Mouse (Mus musculus) heart, embryonic 15.5 days (tissue): ENCODE measurements around the gene Cldn3. TPM values are rescaled to one million over a fixed set of nuclear protein-coding genes. Genes with fewer than 3 reads are reported as not detected.
"Not testable (repeated sequence)": the region's sequence is repeated elsewhere in the genome, so short reads cannot be mapped to it uniquely, and the experiment has no call there.

Source experiments
- ATAC-seq: fragments of 200-750 bp; cut with Nextera tagmentation; replicated peaks from 2 replicates; pipeline ENCODE4 v1.8.0; 2017; ENCODE audit warnings: low read depth, moderate TSS enrichment; ENCODE audit not compliant: insufficient number of reproducible peaks, insufficient read depth, low FRiP score
- H3K27ac ChIP-seq: fragments of 300-500 bp; sonication (generic); 2 replicates; pipeline ENCODE4 v1.5.1; 2015; ENCODE audit warnings: mild to moderate bottlenecking, inconsistent platforms
- H3K27me3 ChIP-seq: fragments of 300-500 bp; sonication (generic); 2 replicates; pipeline ENCODE4 v1.6.1; 2015; ENCODE audit warnings: inconsistent platforms
- H3K36me3 ChIP-seq: fragments of 300-500 bp; sonication (generic); 2 replicates; pipeline ENCODE4 v1.6.1; 2015; ENCODE audit warnings: mild to moderate bottlenecking, inconsistent platforms
- H3K4me1 ChIP-seq: fragments of 300-500 bp; sonication (generic); replicated peaks from 2 replicates; pipeline ENCODE4 v1.6.1; 2015; ENCODE audit warnings: inconsistent platforms
- H3K4me2 ChIP-seq: fragments of 300-500 bp; sonication (generic); 2 replicates; pipeline ENCODE4 v1.6.1; 2015; ENCODE audit warnings: inconsistent platforms, mild to moderate bottlenecking, moderate library complexity
- H3K4me3 ChIP-seq: fragments of 300-500 bp; sonication (generic); 2 replicates; pipeline ENCODE4 v1.5.1; 2015; ENCODE audit warnings: mild to moderate bottlenecking, inconsistent platforms
- H3K9ac ChIP-seq: fragments of 300-500 bp; sonication (generic); 2 replicates; pipeline ENCODE4 v1.6.1; 2015; ENCODE audit warnings: mild to moderate bottlenecking, inconsistent platforms
- H3K9me3 ChIP-seq: fragments of 300-500 bp; sonication (generic); replicated peaks from 2 replicates; pipeline ENCODE4 v1.6.1; 2016; ENCODE audit warnings: inconsistent platforms
- whole genome bisulfite sequencing: fragments of 180-500 bp; shearing (Covaris S2); methylation state at CpG from one replicate; pipeline ENCODE4 v1.1.7; 2015; ENCODE audit warnings: mixed read lengths; 5-methylcytosine and 5-hydroxymethylcytosine counted together
- polyA plus RNA-seq: library from polyadenylated mRNA; unstranded; fragments of >200 nt; fragmentation: Nextera tagmentation; extraction: Ambion mirVana; gene quantifications from 2 replicates; pipeline ENCODE4 v1.2.1, GENCODE M21; 2015

The Cldn3 gene
- 7.7 and 18.1 TPM in 2 replicates for polyA plus RNA-seq

- peak within 1 kb of the TSS; percentile 64 for H3K4me2 ChIP-seq
- peaks cover 61% of the 10 kb centered on the region for H3K27me3 ChIP-seq
- peaks cover 19% of the 10 kb centered on the region for H3K4me1 ChIP-seq
- 2% methylated on average over 25 of the region's 25 CpGs for WGBS
- H3K9me3 ChIP-seq = no peaks in the 10 kb centered on the region
- peak within 1 kb of the TSS; percentile 35 for H3K4me3 ChIP-seq
- peak; percentile 43; the same call in 1 of the 2 replicates for ATAC-seq
- no peak within 1 kb of the TSS for H3K27ac ChIP-seq
- no peaks in the 10 kb centered on the region for H3K36me3 ChIP-seq
- H3K9ac ChIP-seq = peak within 1 kb of the TSS; percentile 10; the same call in 1 of the 2 replicates
Measured at GRCm38 (mm10) chr5:134985633-134986297, at the start of gene Cldn3. Cldn3 (plus strand) TSS chr5:134986214.

- Histone ChIP-seq H3K9me3 (no peaks in the 10 kb centered on the region), H3K4me1 (0 out of 2 replicates have a peak, but pooled peaks cover 5% of the 10 kb centered on the region), H3K4me3 (no peak overlapping the region), H3K9ac (no peak overlapping the region), H3K4me2 (no peak overlapping the region), H3K27ac (no peak overlapping the region), H3K27me3 (no peaks in the 10 kb centered on the region), H3K36me3 (no peaks in the 10 kb centered on the region)
- WGBS = 80% methylated on average over 6 of the region's 6 CpGs
- ATAC-seq = no peak
Measured at GRCm38 (mm10) chr5:134936626-134937185, 49.3 kb upstream of the Cldn3 start.

GRCm38 (mm10) chr5:134939069-134939468, 46.9 kb upstream of the Cldn3 start:
- no peak for ATAC-seq
- Histone ChIP-seq H3K27ac (no peak overlapping the region), H3K27me3 (no peaks in the 10 kb centered on the region), H3K4me3 (no peak overlapping the region), H3K9ac (no peak overlapping the region), H3K4me2 (no peak overlapping the region), H3K36me3 (no peaks in the 10 kb centered on the region), H3K9me3 (no peaks in the 10 kb centered on the region), H3K4me1 (no peaks in the 10 kb centered on the region)
- WGBS = 84% methylated on average over 3 of the region's 3 CpGs

GRCm38 (mm10) chr5:134939554-134939953, 46.5 kb upstream of the Cldn3 start:
- not testable (repeated sequence) for H3K36me3 ChIP-seq, ATAC-seq, H3K9me3 ChIP-seq, H3K4me2 ChIP-seq, H3K4me1 ChIP-seq, H3K27me3 ChIP-seq, H3K9ac ChIP-seq, H3K4me3 ChIP-seq, H3K27ac ChIP-seq
- 67% methylated on average over 2 of the region's 7 CpGs for WGBS

- peaks cover 14% of the 10 kb centered on the region for H3K27me3 ChIP-seq
- WGBS = 77% methylated on average over 14 of the region's 14 CpGs
- no peaks in the 10 kb centered on the region for H3K9me3 ChIP-seq
- H3K4me3 ChIP-seq = no peak overlapping the region
- H3K27ac ChIP-seq = no peak overlapping the region
- H3K36me3 ChIP-seq = no peaks in the 10 kb centered on the region
- no peak overlapping the region for H3K4me2 ChIP-seq
- H3K9ac ChIP-seq = no peak overlapping the region
- H3K4me1 ChIP-seq = peaks cover 7% of the 10 kb centered on the region
- ATAC-seq = no peak
Measured at GRCm38 (mm10) chr5:134941472-134942209, 44.4 kb upstream of the Cldn3 start.

GRCm38 (mm10) chr5:134942740-134943139, 43.3 kb upstream of the Cldn3 start:
- Histone ChIP-seq H3K27ac (no peak overlapping the region), H3K36me3 (no peaks in the 10 kb centered on the region), H3K27me3 (peaks cover 24% of the 10 kb centered on the region), H3K9me3 (no peaks in the 10 kb centered on the region), H3K4me3 (no peak overlapping the region), H3K4me2 (no peak overlapping the region), H3K4me1 (peaks cover 18% of the 10 kb centered on the region), H3K9ac (no peak overlapping the region)
- ATAC-seq = no peak
- WGBS = 55% methylated on average over 2 of the region's 2 CpGs

GRCm38 (mm10) chr5:134944179-134944578, 41.8 kb upstream of the Cldn3 start:
- no peak for ATAC-seq

GRCm38 (mm10) chr5:134945266-134945959, 40.6 kb upstream of the Cldn3 start:
- H3K27ac ChIP-seq = no peak overlapping the region
- H3K36me3 ChIP-seq = no peaks in the 10 kb centered on the region
- H3K27me3 ChIP-seq = peaks cover 24% of the 10 kb centered on the region
- H3K9ac ChIP-seq = no peak overlapping the region
- peak overlapping the region; percentile 28; the same call in 1 of the 2 replicates for H3K4me3 ChIP-seq
- 50% methylated on average over 18 of the region's 19 CpGs for WGBS
- no peak for ATAC-seq
- H3K4me2 ChIP-seq = peak overlapping the region; percentile 39; the same call in 1 of the 2 replicates
- no peaks in the 10 kb centered on the region for H3K9me3 ChIP-seq
- H3K4me1 ChIP-seq = peaks cover 23% of the 10 kb centered on the region

More at GRCm38 (mm10) chr5:134944179-134944578, 41.8 kb upstream of the Cldn3 start:
- no peak overlapping the region for H3K27ac ChIP-seq
- peaks cover 23% of the 10 kb centered on the region for H3K4me1 ChIP-seq
- H3K27me3 ChIP-seq = peaks cover 24% of the 10 kb centered on the region
- H3K9me3 ChIP-seq = no peaks in the 10 kb centered on the region
- no peak overlapping the region for H3K9ac ChIP-seq
- no peaks in the 10 kb centered on the region for H3K36me3 ChIP-seq
- H3K4me3 ChIP-seq = no peak overlapping the region
- WGBS = 65% methylated on average over 5 of the region's 5 CpGs
- no peak overlapping the region for H3K4me2 ChIP-seq

GRCm38 (mm10) chr5:134946063-134946856, 39.8 kb upstream of the Cldn3 start:
- 30% methylated on average over 43 of the region's 43 CpGs for WGBS
- Histone ChIP-seq H3K4me2 (peak overlapping the region; percentile 39), H3K27me3 (peaks cover 25% of the 10 kb centered on the region)

GRCm38 (mm10) chr5:134946857-134947255, 39.2 kb upstream of the Cldn3 start, which contains the start of gene Cldn4:
Cldn4 (minus strand) TSS chr5:134946934.
- no peaks in the 10 kb centered on the region for H3K9me3 ChIP-seq
- peak within 1 kb of the TSS; percentile 28 for H3K4me3 ChIP-seq
- H3K27ac ChIP-seq = no peak within 1 kb of the TSS; the same call in 1 of the 2 replicates
- no peaks in the 10 kb centered on the region for H3K36me3 ChIP-seq
- peaks cover 35% of the 10 kb centered on the region for H3K4me1 ChIP-seq
- peak within 1 kb of the TSS; percentile 39 for H3K4me2 ChIP-seq
- no peak within 1 kb of the TSS for H3K9ac ChIP-seq
- 14% methylated on average over 11 of the region's 11 CpGs for WGBS
- H3K27me3 ChIP-seq = peaks cover 27% of the 10 kb centered on the region
- ATAC-seq = no peak

More at GRCm38 (mm10) chr5:134946063-134946856, 39.8 kb upstream of the Cldn3 start:
- Histone ChIP-seq H3K4me3 (peak overlapping the region; percentile 28), H3K27ac (no peak overlapping the region; the same call in 1 of the 2 replicates), H3K4me1 (peaks cover 29% of the 10 kb centered on the region), H3K9me3 (no peaks in the 10 kb centered on the region), H3K36me3 (no peaks in the 10 kb centered on the region), H3K9ac (no peak overlapping the region)
- no peak for ATAC-seq
